Mouse (Mus musculus) gastrocnemius, adult 18-20 months (tissue): ENCODE measurements around the gene Tlcd2. TPM values are rescaled to one million over a fixed set of nuclear protein-coding genes. Genes with fewer than 3 reads are reported as not detected.
A peak's percentile ranks its signal among the peaks of the same experiment; 100 is the strongest.
"Not testable (repeated sequence)": the region's sequence is repeated elsewhere in the genome, so short reads cannot be mapped to it uniquely, and the experiment has no call there.

Experiments
- DNase-seq: peaks from one replicate; pipeline ENCODE4 v3.0.0; 2021; ENCODE audit warnings: low spot score
- total RNA-seq, 2 experiments: library from RNA; stranded (reverse); gene quantifications; 2 replicates each; pipeline ENCODE4 v1.2.3; 2021

Gene Tlcd2
- total RNA-seq, 2 experiments from 2014 or later = 2.6 to 2.9 TPM

DNA sequence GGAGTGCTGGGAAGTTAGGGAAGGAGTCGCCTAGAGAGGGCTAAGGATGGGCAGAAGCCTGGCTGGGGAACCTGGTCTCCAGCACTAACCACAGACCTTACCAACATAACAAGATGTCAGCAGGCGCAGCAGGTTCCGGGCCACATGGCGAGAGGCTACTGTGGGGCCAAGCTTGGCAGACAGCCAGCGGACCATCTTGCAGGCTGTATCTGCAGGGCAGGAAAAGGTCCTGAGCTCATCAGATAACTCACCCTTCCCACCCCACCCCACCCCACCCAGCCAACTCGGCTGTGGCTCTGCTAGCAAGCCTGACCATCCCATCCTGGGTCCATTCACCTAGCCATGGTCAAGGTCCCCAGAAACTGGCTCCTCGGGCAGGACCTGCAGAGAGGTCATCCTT, 11.8 kb upstream of the Tlcd2 start:
- DNase-seq = no peak

DNA sequence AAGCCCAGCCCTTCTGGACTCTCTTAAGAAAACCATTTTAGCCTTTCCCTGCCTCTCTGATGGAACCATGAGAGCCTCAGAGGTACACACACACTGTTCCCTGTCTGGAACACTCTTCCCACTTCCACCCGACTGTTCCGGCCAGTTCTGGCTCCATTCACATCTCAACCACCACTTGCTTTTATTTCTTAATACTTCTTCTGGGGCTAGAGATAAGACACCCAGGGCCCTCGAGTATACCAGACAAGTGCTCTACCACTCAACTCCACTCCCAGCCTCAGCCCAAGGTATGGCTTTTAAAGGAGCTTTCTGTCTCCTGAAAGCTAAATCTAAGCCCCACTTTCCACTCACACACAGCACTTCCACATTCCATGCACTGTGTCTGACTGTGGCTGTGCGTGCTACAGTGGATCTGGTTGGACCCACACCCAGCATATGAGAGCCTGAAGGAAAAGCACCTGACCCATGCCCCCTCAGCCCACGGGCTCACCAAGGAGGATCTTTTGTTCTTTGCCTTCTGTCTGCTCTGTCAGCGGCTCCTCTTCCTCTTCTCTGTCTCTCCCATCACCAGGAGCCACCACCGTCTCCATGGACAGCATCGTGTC, 11.1 kb upstream of the Tlcd2 start:
- DNase-seq = no peak

DNA sequence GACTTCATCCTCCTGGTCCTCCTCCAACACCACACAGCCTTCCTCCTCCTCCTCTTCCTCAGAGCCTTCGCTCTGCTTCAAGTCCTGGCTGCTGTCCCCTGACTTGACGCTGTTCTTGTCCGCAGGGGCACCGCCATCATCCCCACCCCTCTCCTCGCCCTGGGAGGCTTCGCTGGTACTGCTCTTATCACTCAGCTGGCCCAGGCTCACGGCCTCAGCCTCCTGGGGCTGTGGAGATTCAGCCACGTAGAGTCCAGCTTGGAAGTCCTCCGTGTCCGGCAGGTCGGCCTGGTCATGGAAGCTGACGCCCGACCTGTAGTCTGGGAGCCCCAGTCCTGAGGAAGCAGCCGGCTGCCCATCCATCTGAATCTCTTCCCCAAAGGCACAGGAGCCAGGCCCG, 10.6 kb upstream of the Tlcd2 start:
- no peak for DNase-seq

DNA sequence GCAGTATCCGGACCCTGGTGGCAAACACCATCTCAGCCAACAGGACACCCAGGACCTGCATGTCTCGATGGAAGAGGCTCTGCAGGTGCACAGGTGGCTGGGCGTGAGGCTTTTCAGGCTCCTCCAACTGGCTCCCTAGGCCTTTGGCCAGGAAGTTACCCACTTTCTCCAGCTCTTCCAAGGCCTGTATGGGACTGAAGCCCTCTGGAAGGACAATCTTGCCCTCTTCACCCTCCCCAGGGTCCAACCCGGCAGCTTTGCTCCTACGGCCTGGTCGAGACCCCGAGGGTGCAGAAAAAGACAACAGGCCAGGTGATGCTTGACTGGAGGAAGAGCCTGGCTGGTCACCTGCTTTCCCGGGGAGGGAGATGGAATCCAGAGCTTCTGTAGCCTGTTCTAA, 9.4 kb upstream of the Tlcd2 start:
- no peak for DNase-seq

DNA sequence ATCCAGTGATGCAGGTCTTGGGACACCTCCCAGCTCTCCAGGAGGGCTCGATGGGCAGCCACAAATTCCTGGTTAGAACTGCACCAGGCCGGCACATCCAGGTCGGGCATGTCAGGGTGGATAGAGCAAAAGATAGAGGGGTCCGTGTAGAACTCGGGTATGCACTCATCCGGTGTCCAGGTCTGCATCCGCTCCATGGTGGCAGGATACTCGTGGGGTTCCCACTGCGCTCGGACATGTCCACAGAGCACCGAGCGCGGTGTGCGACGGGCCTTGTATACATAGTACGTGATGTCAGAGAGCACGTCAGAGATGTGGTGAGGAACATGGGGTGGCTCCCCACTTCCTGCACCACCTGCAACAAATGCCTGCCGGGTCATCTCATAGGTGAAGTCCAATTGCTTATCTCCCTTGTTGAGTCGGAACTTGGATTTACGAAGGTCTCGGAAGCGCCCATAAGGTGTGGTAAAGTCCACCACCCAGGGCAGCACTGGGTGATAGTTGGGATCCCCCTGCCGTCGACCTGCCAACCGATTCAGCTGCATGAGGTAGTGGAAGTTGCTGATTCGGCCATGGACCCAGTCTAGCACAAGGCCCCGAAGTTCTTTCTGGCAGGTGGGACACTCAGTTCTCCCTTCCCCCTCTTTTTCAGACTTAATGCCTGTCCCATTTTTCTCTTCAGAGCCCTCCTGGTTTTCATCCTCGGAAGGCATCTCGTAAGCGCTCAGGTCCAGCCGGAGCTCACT, 8.5 kb upstream of the Tlcd2 start:
- no peak for DNase-seq

DNA sequence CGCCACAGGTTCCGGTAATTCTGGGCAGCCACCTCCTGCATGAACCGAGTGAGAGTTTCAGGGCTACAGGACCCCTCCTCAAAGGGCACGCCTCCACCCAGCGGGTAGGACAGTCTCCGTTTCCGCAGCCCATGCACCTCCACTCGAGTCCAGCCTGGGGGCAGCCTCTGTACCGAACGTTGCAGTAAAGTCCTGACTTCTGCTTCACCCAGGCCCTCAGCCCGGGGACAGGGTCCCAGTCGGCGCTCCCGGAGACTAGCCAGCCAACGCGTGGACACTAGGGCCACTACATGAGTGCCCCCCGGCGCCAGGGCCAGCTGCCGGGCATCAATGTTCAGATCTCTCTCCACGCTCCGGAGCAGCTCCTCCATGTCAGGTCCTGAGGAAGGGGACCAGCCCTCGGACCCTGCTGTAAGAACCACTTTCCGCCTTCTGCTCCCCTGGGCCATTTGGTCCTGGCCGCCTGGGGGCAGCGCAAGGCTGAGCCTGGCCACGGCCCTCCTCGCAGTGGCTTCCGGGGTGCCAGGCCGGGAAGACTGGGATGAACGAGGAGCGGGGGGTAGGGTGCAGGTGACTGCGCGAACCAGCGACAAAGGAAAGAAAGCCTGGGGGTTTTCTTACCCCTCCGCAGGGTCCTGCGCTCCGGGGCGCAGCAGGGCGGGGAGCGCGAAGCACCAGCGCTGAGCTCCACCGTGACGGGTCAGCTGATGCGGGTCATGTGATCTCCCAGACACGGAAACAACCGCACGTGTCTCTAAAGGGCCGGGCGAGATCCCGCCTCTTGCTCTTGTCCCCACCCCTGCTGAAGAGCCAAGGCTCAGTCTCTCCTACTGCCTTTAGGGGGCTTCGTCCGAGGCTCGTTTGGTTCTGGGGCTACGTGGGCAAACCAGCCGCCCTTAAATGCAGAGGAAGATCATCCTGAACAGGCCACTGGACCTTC, 7.3 kb upstream of the Tlcd2 start, which contains the start of gene Wdr81:
Gene Wdr81, minus strand, starts transcription at position 727 of the 940 bp plus-strand sequence.
- peak; percentile 89 for DNase-seq

DNA sequence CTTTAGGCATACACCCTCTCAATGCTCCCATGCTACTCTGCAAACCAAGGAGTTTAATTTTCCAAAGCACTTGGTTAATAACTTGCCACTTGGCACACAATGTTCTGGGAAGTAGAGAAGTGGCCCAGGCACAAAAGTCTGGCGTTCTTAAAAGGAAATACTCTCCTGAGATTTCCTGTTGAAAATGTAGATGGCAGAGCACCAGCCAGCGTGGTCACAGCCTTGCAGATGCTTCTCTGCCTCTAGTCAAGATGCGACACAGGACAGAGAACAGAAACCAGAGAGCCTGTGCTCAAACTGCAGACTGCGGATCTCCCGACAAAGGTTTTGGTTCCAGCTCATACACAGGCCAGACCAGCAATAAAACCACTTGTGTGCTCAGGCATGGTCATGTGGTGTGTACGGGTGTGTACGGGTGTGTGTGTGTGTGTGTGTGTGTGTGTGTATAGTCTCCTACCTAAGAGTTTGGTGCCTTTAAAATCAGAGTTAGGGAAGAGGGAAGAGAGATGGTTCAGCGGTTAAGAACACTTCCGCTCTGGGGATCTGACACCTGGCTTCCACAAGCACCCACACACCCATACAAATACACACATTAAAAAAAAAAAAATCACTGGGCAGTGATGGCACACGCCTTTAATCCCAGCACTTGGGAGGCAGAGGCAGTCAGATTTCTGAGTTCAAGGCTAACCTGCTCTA, 6.3 kb upstream of the Tlcd2 start:
- DNase-seq = no peak

DNA sequence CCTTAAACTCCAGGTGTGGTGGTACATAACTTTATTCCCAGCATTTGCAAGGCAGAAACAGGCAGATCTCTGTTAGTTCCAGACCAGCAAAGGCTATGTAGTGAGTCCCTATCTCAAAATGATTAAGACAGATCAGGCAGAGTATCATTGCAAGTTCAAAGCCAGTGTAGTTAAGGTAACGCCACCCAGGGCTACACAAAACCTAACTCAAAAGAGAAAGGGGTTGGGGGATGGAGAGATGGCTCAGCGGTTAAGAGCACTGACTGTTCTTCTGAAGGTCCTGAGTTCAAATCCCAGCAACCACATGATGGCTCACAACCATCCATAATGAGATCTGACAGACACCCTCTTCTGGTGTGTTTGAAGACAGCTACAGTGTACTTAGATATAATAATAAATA, 5.5 kb upstream of the Tlcd2 start:
- not testable (repeated sequence) for DNase-seq

DNA sequence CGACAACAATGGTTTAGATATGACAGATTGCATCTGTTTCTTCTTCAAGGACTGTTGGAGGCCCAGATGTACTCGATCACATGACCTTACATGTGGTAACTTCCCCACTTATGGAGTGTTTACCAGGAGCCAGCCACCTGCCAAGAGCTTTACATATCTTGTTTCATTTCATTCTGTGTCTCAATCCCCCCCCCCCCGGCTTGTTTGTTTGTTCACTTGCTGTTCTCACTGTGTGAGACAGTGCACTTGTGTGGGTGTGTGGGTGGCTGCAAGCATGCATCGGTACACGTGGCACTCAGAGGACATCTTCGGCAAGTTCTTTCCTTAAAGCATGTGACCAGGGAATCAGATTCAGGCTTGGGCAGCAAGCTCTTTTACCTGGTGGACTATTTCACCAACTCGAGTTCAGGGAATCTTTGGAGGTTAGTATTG, 5.1 kb upstream of the Tlcd2 start:
- DNase-seq = no peak

DNA sequence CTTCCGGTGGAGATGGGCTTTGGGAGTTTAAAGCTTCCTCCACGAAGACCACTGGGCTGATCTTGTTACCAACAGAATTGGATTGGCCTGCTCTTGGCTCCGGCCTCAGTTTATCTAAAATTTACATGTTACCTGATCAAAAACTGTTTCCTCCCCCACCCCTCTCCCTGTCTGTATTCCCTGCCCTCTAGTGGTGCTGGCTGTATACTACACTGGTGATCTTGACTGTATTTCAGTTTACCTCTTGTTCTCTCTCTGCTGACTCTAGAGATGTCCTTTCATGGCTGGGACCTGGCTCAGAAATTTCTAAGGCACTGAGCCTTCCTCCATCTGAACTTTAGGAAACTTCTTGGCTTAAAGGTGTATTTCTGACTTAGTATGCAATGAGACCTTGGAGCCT, 3.3 kb upstream of the Tlcd2 start:
- peak; percentile 42 for DNase-seq

DNA sequence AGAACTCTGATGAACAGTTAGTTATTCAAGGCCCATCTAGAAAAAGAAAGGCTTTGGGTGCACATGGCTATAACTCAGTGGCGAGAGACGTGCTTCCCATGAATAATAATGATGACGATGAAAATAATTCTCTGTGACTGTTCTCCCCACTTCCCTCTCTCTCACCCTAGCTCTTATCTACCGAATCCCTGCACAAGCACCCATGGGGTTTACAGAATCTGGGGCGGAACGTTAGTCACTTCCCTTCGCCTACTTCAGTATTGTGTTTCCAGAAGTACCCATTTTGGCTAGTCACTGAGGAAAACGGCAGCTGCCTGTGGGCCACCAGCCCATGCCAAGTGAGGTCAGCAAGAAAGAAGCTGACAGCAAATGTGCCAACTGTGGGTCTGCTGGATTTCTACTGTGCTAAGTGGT, 2.9 kb upstream of the Tlcd2 start:
- peak; percentile 63 for DNase-seq

DNA sequence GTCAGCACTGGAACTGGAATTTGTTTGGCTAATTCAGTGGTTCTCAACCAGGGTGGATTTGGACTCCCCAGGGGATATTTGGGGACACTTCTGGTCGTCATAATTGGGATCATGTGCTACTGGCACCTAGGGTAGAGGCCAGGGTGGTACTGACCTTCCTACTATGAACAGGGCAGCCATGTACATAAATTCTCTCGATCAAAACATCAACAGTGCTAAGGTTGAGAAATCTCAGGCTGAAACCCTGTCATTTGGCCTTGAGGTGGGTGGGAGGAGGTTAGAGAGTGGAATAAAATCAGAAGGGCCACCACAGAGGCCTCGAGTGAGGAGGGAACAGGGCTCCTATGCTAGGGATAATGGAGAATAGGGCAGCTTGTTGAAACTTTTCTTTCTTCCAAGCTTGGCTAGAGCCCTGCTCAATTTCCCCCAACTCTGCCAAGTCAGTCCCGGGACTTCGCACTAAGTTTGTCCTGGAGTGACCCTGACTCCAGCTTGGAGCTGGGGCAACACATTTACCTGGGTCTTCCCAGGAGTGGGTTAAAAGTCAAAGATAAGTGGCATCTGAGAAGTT, 2.3 kb upstream of the Tlcd2 start:
- DNase-seq = peak; percentile 78

DNA sequence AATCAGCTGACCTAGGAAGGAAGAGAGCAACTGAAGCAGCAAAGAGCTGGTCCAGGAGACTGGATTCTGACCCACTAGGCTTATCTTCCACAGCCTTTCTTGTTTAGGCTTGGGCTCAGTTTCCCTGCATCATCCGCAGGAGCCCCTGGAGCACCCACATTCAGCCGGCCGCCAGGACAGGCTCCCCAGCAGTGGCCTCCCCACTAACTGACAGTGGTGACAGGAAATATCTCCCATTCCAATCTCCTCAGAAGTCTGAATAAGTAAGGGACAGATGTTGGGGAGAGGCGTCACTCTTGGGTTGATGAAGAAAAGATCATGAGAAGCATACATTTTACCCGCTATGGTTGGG, 1.8 kb upstream of the Tlcd2 start:
- no peak for DNase-seq

DNA sequence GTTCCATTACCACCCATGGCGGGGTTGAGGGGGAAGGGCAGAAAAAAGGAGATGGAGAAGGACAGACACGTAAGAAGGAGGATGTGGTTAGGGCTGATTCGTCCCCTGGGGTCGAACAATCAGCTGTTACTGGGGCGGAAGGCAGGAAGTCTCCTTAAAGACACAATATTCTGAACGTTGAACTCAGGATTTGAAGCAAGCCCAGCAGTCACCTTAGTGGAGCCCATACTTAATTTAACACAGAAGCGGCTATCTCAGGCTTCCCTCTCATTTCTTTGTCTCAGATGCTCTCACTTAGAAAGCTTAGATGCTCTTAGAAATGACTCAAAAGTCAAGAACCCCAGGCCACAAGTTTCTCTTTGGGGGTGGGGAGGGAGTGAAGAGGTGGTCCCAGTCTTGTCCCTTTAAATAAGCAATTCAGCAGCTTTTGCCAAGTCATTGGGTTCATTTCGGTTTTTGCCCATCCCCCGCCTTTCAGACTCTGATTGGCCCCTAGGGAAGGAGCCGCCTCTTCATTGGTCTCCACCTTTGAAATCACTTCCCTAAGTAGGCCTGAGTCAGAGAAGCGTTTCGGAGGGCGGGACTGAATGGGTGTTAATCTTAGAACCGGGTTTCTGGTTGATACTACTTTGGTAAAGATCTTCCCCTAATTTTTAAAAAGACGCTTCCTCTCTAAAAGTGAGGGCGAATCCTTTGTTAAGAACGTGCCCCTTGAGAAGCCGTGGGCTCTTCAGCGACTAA, 1.2 kb upstream of the Tlcd2 start:
- peak; percentile 94 for DNase-seq

DNA sequence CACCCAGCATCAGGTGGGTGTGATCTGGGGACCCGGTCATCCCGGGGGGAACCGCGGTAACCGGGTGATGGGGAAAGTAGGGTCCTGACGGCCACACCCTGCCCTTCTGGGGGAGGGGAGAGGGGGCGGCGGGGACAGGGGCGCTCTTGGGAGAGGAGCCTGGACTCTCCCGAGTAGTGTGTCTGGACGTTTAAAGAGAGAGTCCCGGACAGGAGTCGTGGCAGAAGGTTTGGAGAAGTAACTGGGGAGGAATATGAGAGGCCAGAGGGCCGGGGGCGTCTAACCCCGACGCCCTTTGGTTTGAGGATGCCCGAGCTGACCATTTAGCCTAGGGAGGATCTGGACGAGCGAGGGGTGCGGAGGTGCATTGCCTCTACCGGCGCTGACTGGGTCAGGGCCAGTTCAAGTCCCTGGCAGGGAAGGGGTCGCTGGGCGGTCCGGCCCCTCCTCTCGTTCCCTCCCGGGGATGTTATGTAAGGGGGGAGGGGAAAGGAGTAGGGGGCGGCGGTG, 283 bp downstream of the Tlcd2 start:
- DNase-seq = no peak

DNA sequence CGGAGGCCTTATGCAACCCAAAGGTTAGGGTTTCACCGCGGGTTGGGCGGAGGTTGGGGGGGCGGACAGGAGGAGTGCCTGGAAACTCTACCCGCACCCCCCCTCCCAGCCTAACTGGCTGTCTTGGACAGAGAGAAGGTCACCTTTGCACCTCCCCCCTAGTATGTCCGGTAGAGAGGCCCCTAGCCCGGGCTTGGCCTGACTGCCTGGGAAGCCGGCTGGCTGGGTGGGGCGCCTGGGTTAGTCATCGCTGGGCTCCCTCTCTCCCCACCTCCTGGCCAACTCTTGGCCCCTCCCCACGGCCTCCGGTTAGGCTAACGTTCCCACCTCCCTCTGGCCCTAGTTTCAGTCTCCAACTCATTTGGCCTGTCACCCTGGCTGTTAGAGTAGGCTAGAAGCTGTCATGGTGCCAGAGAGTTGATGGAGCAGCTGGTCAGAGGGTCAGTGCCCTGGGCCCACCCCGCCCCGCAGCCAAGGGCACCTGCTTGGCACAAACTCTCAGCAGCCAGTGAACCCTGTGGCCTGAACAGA, 803 bp downstream of the Tlcd2 start:
- peak; percentile 96 for DNase-seq

DNA sequence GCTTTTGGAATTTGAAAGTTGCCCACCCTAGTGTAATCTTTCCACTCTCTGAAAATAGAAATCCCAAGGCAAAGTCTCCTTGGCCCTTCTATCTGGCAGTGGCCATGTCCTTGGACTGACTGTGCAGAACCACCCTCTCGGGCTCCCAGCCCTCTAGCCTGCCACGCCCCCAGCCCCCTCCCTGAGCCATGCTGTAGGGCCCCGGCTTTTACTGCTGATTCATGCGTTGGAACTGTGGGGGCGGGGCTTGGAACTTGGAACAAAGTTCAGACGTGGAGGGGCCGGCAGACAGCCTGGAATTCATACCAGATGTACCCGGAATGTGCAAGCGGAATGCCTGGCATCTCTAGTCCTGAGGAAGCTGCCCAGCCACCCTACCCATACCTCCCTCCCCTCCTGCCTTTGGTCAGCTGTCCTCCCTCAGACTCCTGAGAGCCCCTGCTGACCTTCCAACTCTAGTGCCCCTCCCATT, 1.4 kb downstream of the Tlcd2 start:
- DNase-seq = peak; percentile 95

DNA sequence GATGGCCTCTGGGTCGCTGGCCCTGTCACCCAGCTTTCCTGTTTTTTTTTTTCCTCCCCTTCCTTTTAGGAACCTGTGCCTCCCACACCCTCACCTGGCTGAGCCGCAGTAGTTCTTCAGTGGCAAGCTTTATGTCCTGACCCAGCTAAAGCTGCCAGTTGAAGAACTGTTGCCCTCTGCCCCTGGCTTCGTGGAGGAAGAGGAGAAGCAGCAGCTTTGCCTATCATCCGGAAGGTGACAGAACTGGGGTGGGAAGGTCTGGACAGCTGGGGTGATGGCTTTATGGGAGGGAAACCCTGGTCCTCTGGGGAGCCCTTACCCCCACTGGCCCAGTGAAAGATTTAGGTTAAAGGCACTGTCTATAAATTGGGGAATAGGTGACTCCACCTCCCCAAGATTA, 2.1 kb downstream of the Tlcd2 start:
- DNase-seq = no peak

DNA sequence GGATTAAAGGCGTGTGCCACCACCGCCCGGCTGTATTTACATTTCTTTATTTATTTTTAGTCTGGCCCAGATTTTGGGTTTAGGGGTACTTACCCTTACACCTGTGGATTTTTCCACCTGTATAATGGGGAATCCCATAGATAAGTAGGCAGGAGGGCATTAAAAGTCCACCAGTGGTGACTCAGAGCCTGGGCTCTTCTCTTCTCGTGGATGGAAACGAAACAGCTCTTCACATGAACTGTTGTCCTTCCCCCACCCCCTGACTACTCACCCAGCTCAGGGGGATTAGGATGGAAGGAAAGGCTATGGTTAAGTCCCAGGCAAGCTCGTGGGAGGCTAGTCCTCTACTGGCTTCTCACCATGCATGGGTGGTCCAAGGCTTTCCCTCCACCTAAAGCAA, 2.9 kb downstream of the Tlcd2 start:
- DNase-seq = no peak

DNA sequence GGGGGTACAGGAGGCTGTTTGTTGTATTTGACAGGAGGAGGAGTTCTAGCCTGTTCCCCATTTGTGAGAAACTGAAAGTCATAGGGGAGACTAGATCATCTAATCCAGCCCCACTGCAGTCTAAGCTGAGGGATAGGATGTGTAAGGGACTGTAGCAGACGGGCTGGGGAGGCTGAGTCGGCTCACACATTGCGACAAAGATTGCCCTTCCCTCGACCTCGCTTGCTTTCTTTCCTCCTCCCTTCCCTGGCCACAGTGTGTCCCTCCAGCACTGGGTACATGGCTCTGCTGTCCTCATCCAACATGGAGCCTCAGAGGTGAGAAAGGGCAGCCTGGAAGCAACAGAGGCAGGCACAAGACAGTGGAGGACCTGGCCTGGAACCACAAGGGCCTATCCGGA, 3.5 kb downstream of the Tlcd2 start:
- no peak for DNase-seq
